Mouse (Mus musculus) neural tube, embryonic 11.5 days (tissue): Measurements from ENCODE around the gene Nr2f6. TPM values are rescaled to one million over a fixed set of nuclear protein-coding genes. Genes with fewer than 3 reads are reported as not detected.

Source experiments
- ATAC-seq: fragments of 200-750 bp; cut with Nextera tagmentation; 2 replicates; pipeline ENCODE4 v1.8.0; 2017; ENCODE audit warnings: moderate number of reproducible peaks, mild to moderate bottlenecking, moderate TSS enrichment, moderate library complexity; ENCODE audit not compliant: insufficient read depth, low FRiP score, low TSS enrichment
- DNase-seq: peaks from one replicate; pipeline ENCODE4 v3.0.0-alpha.2; 2015; ENCODE audit warnings: low spot score
- H3K27ac ChIP-seq: fragments of 300-500 bp; sonication (generic); 2 replicates; pipeline ENCODE4 v1.5.1; 2014; ENCODE audit warnings: low read depth, mild to moderate bottlenecking, low read length
- H3K27me3 ChIP-seq: fragments of 300-500 bp; sonication (generic); 2 replicates; pipeline ENCODE4 v1.6.1; 2014; ENCODE audit warnings: mild to moderate bottlenecking, low read length, mixed read lengths; ENCODE audit not compliant: control insufficient read depth, insufficient read depth
- H3K36me3 ChIP-seq: fragments of 300-500 bp; sonication (generic); 2 replicates; pipeline ENCODE4 v1.6.1; 2014; ENCODE audit warnings: mild to moderate bottlenecking, low read length, moderate library complexity, mixed read lengths; ENCODE audit not compliant: control insufficient read depth, insufficient read depth
- H3K4me1 ChIP-seq: fragments of 300-500 bp; sonication (generic); 2 replicates; pipeline ENCODE4 v1.6.1; 2014; ENCODE audit warnings: low read length, mixed read lengths; ENCODE audit not compliant: control insufficient read depth, insufficient read depth
- H3K4me2 ChIP-seq: fragments of 300-500 bp; sonication (generic); 2 replicates; pipeline ENCODE4 v1.6.1; 2014; ENCODE audit warnings: low read depth, mild to moderate bottlenecking, moderate library complexity
- H3K4me3 ChIP-seq: fragments of 300-500 bp; sonication (generic); 2 replicates; pipeline ENCODE4 v1.5.1; 2014; ENCODE audit warnings: low read depth, low read length
- H3K9ac ChIP-seq: fragments of 300-500 bp; sonication (generic); 2 replicates; pipeline ENCODE4 v1.6.1; 2014; ENCODE audit warnings: mild to moderate bottlenecking, low read length
- H3K9me3 ChIP-seq: fragments of 300-500 bp; sonication (generic); 2 replicates; pipeline ENCODE4 v1.6.1; 2016; ENCODE audit warnings: low read length; ENCODE audit not compliant: control insufficient read depth
- WGBS: fragments of 180-500 bp; shearing (Covaris S2); extraction: QIAGEN DNeasy Blood & Tissue Kit; methylation state at CpG from one replicate; pipeline ENCODE4 v1.1.7; 2014; 5-methylcytosine and 5-hydroxymethylcytosine counted together
- polyA plus RNA-seq: library from polyadenylated mRNA; unstranded; fragments of >200 nt; fragmentation: Nextera tagmentation; extraction: Ambion mirVana; gene quantifications from 2 replicates; pipeline ENCODE4 v1.2.1, GENCODE M21; 2014

Nr2f6 gene
- polyA plus RNA-seq, 1 experiment from 2014 or later: 84.0 TPM

GRCm38 (mm10) chr8:71373000-71373399 is 8.8 kb downstream of the Nr2f6 start:
- Histone ChIP-seq H3K36me3 (no peaks in the 10 kb centered on the region; the same call in 1 of the 2 replicates), H3K4me1 (peaks cover 14% of the 10 kb centered on the region), H3K27me3 (no peaks in the 10 kb centered on the region), H3K27ac (no peak overlapping the region), H3K9me3 (no peaks in the 10 kb centered on the region), H3K9ac (no peak overlapping the region), H3K4me3 (no peak overlapping the region), H3K4me2 (no peak overlapping the region)
- ATAC-seq (no peak), DNase-seq (no peak)
- WGBS: 90% methylated on average over 3 of the region's 3 CpGs

GRCm38 (mm10) chr8:71372427-71372826 is 9.3 kb downstream of the Nr2f6 start:
- Histone ChIP-seq H3K4me1 (peaks cover 20% of the 10 kb centered on the region), H3K9ac (no peak overlapping the region), H3K27ac (no peak overlapping the region), H3K4me3 (no peak overlapping the region), H3K4me2 (no peak overlapping the region), H3K36me3 (no peaks in the 10 kb centered on the region; the same call in 1 of the 2 replicates), H3K9me3 (no peaks in the 10 kb centered on the region), H3K27me3 (no peaks in the 10 kb centered on the region)
- DNase-seq (no peak), ATAC-seq (no peak)
- WGBS: 84% methylated on average over 12 of the region's 12 CpGs

- Histone ChIP-seq H3K4me3 (peak within 1 kb of the TSS; percentile 68), H3K4me1 (peaks cover 16% of the 10 kb centered on the region), H3K36me3 (no peaks in the 10 kb centered on the region; the same call in 1 of the 2 replicates), H3K9me3 (no peaks in the 10 kb centered on the region), H3K4me2 (peak within 1 kb of the TSS; percentile 32), H3K27me3 (no peaks in the 10 kb centered on the region), H3K27ac (0 out of 2 replicates have a peak within 1 kb of the TSS, but pooled peaks have one; percentile 60), H3K9ac (peak within 1 kb of the TSS; percentile 52)
- ATAC-seq: peak; percentile 82
- under 1% methylated on average over 68 of the region's 68 CpGs for WGBS
- peak; percentile 99 for DNase-seq
Measured at GRCm38 (mm10) chr8:71371236-71371848, 10.4 kb downstream of the Nr2f6 start, which contains the start of gene Ocel1. TSS of gene Ocel1 (plus strand) at chr8:71371298.

DNA sequence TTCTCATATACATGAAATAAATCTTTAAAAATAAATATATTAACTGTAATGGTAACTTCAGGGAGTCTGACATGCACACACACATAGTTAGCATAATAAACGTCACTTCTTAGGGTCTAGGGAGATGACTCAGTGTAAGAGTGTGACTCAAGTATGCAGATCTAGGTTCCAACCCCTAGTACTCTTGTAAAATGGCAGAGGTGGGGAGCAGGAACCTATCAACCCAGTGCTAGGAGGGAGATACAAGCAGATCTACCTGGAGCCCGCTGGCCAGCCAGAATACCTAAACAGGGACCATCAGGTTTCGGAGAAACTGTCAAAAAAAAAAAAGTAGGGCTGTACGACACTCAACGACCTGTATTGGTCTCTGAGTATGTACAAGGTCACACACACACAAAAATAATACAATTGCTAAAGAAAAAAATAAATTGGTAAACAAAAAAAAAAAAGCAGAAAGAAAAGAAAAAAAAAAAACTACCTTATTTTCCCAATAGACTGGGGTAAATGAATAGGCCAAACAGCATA is 11.0 kb downstream of the Nr2f6 start:
- H3K4me3 ChIP-seq: peak overlapping the region; percentile 68
- no peaks in the 10 kb centered on the region; the same call in 1 of the 2 replicates for H3K36me3 ChIP-seq
- H3K27me3 ChIP-seq: no peaks in the 10 kb centered on the region
- peak overlapping the region; percentile 32 for H3K4me2 ChIP-seq
- 26% methylated on average over 5 of the region's 5 CpGs for WGBS
- no peak for DNase-seq
- H3K9me3 ChIP-seq: no peaks in the 10 kb centered on the region
- peak overlapping the region; percentile 52 for H3K9ac ChIP-seq
- H3K27ac ChIP-seq: no peak overlapping the region
- peaks cover 10% of the 10 kb centered on the region for H3K4me1 ChIP-seq
- ATAC-seq: no peak

- ATAC-seq (no peak), DNase-seq (no peak)
- no peaks in the 10 kb centered on the region for H3K9me3 ChIP-seq
- H3K27ac ChIP-seq: no peak overlapping the region
- no peaks in the 10 kb centered on the region for H3K27me3 ChIP-seq
- peaks cover 6% of the 10 kb centered on the region for H3K4me1 ChIP-seq
- H3K4me2 ChIP-seq: no peak overlapping the region
- H3K4me3 ChIP-seq: no peak overlapping the region
- no peak overlapping the region for H3K9ac ChIP-seq
- no peaks in the 10 kb centered on the region; the same call in 1 of the 2 replicates for H3K36me3 ChIP-seq
- 95% methylated on average over 10 of the region's 10 CpGs for WGBS
Measured at GRCm38 (mm10) chr8:71369040-71369718, 12.6 kb downstream of the Nr2f6 start.

DNA sequence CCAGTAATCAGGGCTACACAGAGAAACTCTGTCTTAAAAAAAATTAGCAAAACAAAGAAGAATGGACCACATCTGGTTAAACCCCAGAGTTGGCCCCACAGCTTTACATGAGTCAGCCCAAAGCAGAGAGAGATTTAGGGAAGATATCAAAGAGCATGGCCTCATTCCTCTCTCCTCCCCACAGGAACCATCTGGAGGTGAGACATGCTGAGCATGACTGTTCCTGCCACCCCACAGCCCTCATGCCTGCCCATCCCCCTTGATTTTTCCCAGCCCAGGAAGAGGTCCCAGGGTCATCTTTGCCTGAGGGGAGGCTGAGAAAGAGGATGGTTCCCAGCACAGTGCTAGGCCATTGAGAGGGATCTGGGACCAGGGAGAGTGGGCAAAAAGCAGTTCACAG is 13.4 kb downstream of the Nr2f6 start:
- ATAC-seq (no peak), DNase-seq (no peak)
- no peak overlapping the region for H3K4me2 ChIP-seq
- H3K4me1 ChIP-seq: peaks cover 6% of the 10 kb centered on the region
- H3K4me3 ChIP-seq: no peak overlapping the region
- no peaks in the 10 kb centered on the region for H3K9me3 ChIP-seq
- H3K9ac ChIP-seq: no peak overlapping the region
- H3K36me3 ChIP-seq: no peaks in the 10 kb centered on the region; the same call in 1 of the 2 replicates
- no peaks in the 10 kb centered on the region for H3K27me3 ChIP-seq
- no peak overlapping the region for H3K27ac ChIP-seq

DNA sequence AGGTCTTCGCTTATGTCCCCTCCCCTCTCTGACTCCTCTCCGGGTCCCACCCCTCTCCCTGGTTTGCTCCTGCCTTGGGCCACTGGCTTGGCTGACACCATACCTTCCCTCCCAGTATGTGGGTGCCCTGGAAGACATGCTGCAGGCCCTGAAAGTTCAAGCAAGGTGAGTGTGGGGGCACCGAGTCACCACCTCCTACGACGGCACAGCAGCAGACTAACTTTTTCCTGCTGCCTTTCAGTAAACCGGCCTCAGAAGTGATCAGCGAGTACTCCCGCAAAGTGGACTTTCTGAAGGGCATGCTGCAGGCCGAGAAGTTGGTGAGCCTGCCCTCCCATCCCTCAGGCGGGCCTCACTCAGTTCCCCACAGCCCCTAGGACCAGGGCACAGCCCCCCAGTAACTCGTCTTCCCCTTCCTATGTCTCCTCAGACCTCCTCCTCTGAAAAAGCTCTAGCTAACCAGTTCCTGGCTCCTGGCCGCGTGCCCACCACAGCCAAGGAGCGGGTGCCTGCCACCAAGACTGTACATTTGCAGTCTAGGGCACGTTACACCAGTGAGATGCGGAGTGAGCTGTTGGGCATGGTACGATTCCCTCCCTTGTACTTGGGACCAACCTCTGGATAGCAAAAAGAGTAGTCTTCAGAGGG is 14.1 kb downstream of the Nr2f6 start:
- Histone ChIP-seq H3K4me1 (peaks cover 6% of the 10 kb centered on the region), H3K9me3 (no peaks in the 10 kb centered on the region), H3K27me3 (no peaks in the 10 kb centered on the region), H3K4me2 (peak overlapping the region; percentile 70), H3K36me3 (no peaks in the 10 kb centered on the region; the same call in 1 of the 2 replicates), H3K4me3 (peak overlapping the region; percentile 60), H3K27ac (no peak overlapping the region), H3K9ac (peak overlapping the region; percentile 49)
- DNase-seq (no peak), ATAC-seq (no peak)
- WGBS: 52% methylated on average over 17 of the region's 17 CpGs

- Histone ChIP-seq H3K9me3 (no peaks in the 10 kb centered on the region), H3K4me1 (peaks cover 6% of the 10 kb centered on the region), H3K4me2 (peak within 1 kb of the TSS; percentile 70), H3K4me3 (peak within 1 kb of the TSS; percentile 60), H3K27ac (peak within 1 kb of the TSS; percentile 79), H3K36me3 (no peaks in the 10 kb centered on the region; the same call in 1 of the 2 replicates), H3K9ac (peak within 1 kb of the TSS; percentile 69), H3K27me3 (no peaks in the 10 kb centered on the region)
- WGBS: under 1% methylated on average over 56 of the region's 56 CpGs
- ATAC-seq (peak; percentile 75), DNase-seq (peak; percentile 93)
Measured at GRCm38 (mm10) chr8:71366771-71367528, 14.8 kb downstream of the Nr2f6 start, which contains the start of gene Use1. TSS of gene Use1 (plus strand) at chr8:71366848.
